Mouse (Mus musculus): ENCODE data around the gene Aqr.

DNA sequence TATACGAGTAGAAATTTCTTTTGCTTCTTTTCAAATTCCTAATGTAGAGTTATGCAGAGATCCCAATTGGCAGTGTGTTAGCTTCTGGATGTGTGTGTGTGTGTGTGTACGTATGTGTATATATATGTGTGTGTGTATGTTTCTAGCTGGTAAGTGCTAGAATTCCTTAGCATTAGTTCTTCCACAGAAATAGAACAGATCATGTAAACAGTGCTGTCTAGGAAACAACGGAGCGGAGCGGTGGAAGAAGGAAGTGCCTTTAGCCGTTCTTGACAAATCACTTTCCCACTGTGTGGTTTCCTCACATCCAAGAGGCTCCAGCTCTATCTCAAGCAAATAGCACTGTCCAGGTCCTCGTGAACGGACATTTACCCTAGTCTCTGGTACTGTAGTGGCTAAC lies 80.4 kb downstream of the Aqr start:
- TF ChIP-seq CTCF (conservative IDR thresholded peaks at IDR 0.05; ENCODE audit: insufficient read depth, insufficient read length, low read depth, low read length) (no peak), POLR2A (IDR thresholded peaks at IDR 0.05; ENCODE audit: low read depth, low read length) (no peak)

Measured in kidney, adult 2 months (tissue).